Mouse (Mus musculus) embryonic facial prominence, embryonic 12.5 days (tissue): Measurements from ENCODE around the gene Farp1. TPM values are rescaled to one million over a fixed set of nuclear protein-coding genes. Genes with fewer than 3 reads are reported as not detected.

Experiments
- ATAC-seq: fragments of 200-750 bp; cut with Nextera tagmentation; 2 replicates; pipeline ENCODE4 v1.8.0; 2017; ENCODE audit not compliant: insufficient number of reproducible peaks, insufficient read depth, low FRiP score, low TSS enrichment
- H3K27ac ChIP-seq: fragments of 300-500 bp; sonication (generic); 2 replicates; pipeline ENCODE4 v1.5.1; 2016; ENCODE audit warnings: mild to moderate bottlenecking
- H3K27me3 ChIP-seq: fragments of 300-500 bp; sonication (generic); 2 replicates; pipeline ENCODE4 v1.6.1; 2016; ENCODE audit warnings: mild to moderate bottlenecking, moderate library complexity
- H3K36me3 ChIP-seq: fragments of 300-500 bp; sonication (generic); 2 replicates; pipeline ENCODE4 v1.6.1; 2016; ENCODE audit warnings: mild to moderate bottlenecking
- H3K4me1 ChIP-seq: fragments of 300-500 bp; sonication (generic); 2 replicates; pipeline ENCODE4 v1.6.1; 2016
- H3K4me2 ChIP-seq: fragments of 300-500 bp; sonication (generic); replicated peaks from 2 replicates; pipeline ENCODE4 v1.6.1; 2016; ENCODE audit warnings: mild to moderate bottlenecking, moderate library complexity
- H3K4me3 ChIP-seq: fragments of 300-500 bp; sonication (generic); 2 replicates; pipeline ENCODE4 v1.5.1; 2016; ENCODE audit warnings: mild to moderate bottlenecking
- H3K9ac ChIP-seq: fragments of 300-500 bp; sonication (generic); 2 replicates; pipeline ENCODE4 v1.6.1; 2016; ENCODE audit warnings: mild to moderate bottlenecking, moderate library complexity
- H3K9me3 ChIP-seq: fragments of 300-500 bp; sonication (generic); 2 replicates; pipeline ENCODE4 v1.6.1; 2016; ENCODE audit warnings: mild to moderate bottlenecking, moderate library complexity
- WGBS: fragments of 180-500 bp; shearing (Covaris S2); methylation state at CpG from one replicate; pipeline ENCODE4 v1.1.7; 2016; 5-methylcytosine and 5-hydroxymethylcytosine counted together
- polyA plus RNA-seq: library from polyadenylated mRNA; unstranded; fragments of >200 nt; fragmentation: Nextera tagmentation; extraction: Ambion mirVana; gene quantifications from 2 replicates; pipeline ENCODE4 v1.2.1, GENCODE M21; 2016

The Farp1 gene
- polyA plus RNA-seq, 1 experiment from 2014 or later = 55.9 TPM

DNA sequence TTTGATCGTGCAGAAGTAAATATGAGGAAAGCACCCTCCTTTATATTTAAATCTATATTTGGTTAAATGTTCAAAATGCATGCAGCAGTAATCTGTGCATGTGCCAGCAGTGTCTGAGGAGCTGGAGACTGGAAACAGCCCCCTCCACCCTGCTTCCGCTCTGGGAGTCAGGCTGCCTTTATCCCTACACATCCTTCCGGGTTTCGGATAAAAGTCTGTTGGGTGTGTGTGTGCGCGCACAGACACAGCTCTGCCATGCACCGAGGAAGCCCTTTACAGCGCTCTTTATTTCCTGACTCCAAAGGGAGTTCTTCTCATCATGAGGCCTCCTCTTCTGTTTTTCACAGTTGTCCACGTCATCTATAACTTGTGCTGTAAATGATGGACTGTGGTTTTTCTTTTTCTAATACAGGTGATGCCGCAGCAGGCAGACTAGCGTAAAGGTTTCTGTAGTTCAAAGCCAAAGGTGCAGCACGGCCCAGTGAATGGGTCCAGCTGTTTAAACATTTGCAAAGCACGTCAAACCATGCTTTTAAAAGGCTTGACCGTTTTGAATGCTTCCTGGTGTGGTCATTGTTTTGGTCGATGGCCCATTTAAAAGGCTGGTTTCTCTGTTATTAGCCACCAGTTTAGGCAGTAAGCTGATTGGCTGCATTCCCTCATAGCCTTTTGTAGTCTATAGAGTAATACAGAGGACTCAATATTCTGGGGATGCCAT is 172.6 kb downstream of the Farp1 start:
- Histone ChIP-seq H3K36me3 (peaks cover 28% of the 10 kb centered on the region), H3K9ac (no peak overlapping the region), H3K4me2 (no peak overlapping the region), H3K27me3 (no peaks in the 10 kb centered on the region), H3K4me3 (no peak overlapping the region), H3K9me3 (no peaks in the 10 kb centered on the region), H3K4me1 (peaks cover 17% of the 10 kb centered on the region; the same call in 1 of the 2 replicates), H3K27ac (no peak overlapping the region)
- no peak for ATAC-seq
- WGBS = 73% methylated on average over 15 of the region's 15 CpGs

DNA sequence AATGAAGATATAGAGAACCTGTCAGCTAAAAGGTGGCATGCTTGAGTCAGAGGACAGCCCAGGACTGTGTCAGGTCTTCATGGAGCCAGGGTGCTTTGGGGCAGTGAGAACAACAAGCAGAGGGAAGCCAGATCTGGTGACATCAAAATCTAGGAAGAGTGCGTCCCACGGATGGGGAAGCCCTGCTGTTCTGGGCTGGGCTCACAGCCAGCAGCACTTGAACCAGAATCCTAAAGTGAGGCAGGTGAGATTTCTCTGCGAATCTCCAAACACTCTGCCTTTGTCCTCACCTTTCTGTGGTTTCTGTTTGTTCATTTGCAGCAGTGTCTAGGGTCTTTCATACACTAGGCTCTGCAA is 173.1 kb downstream of the Farp1 start:
- ATAC-seq = no peak
- H3K4me3 ChIP-seq = no peak overlapping the region
- H3K9ac ChIP-seq = no peak overlapping the region
- WGBS = 81% methylated on average over 3 of the region's 3 CpGs
- 0 out of 2 replicates have a peak overlapping the region, but pooled peaks have one; percentile 36 for H3K27ac ChIP-seq
- no peaks in the 10 kb centered on the region for H3K9me3 ChIP-seq
- H3K4me2 ChIP-seq = no peak overlapping the region
- peaks cover 13% of the 10 kb centered on the region; the same call in 1 of the 2 replicates for H3K4me1 ChIP-seq
- no peaks in the 10 kb centered on the region for H3K27me3 ChIP-seq
- peaks cover 29% of the 10 kb centered on the region for H3K36me3 ChIP-seq

DNA sequence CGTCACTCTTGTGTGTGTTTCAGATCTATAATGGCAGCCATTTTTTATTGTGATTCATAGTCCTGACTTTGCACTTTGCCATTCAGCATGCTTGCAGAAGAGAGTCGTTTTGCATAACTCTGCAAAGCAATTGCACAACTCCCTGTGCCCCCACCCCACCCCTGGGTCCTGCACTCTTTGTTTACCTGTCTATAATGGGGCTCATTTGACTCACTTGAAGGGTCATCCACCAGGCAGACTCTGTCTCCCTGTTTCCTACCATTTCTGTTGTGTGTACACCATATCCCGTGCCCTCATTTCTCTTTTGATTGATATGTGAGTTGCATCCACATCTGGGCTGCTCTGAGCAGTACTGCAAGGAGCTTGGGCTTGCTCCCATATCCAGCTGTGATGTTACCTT is 175.3 kb downstream of the Farp1 start:
- H3K36me3 ChIP-seq = peaks cover 29% of the 10 kb centered on the region
- no peak overlapping the region for H3K9ac ChIP-seq
- H3K27me3 ChIP-seq = no peaks in the 10 kb centered on the region
- H3K9me3 ChIP-seq = no peaks in the 10 kb centered on the region
- peaks cover 11% of the 10 kb centered on the region; the same call in 1 of the 2 replicates for H3K4me1 ChIP-seq
- H3K27ac ChIP-seq = no peak overlapping the region
- no peak overlapping the region for H3K4me3 ChIP-seq
- no peak for ATAC-seq
- H3K4me2 ChIP-seq = no peak overlapping the region
- WGBS = 87% methylated on average over 3 of the region's 3 CpGs

DNA sequence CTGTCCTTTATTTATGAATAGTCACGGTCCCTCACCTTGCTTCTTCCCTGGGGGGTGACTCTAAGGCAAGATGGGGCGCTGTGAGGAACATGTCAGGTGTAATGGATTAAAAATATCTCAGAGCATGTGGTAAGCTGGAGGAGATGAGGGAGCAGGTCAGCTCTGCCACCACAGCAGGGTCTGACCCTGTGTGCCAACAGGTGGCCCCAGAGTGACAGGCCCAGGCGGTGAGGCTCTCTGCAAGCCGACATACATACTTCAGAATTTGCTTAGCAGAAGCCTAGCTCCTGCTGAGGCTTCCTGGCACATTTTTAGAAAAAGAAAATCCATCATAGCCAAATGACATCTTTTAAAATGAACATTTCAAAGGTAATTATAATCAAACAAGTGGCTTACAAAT is 178.7 kb downstream of the Farp1 start:
- Histone ChIP-seq H3K4me1 (0 out of 2 replicates have a peak, but pooled peaks cover 13% of the 10 kb centered on the region), H3K27me3 (no peaks in the 10 kb centered on the region), H3K36me3 (peaks cover 23% of the 10 kb centered on the region), H3K4me3 (no peak overlapping the region), H3K4me2 (no peak overlapping the region), H3K9me3 (no peaks in the 10 kb centered on the region), H3K27ac (no peak overlapping the region), H3K9ac (no peak overlapping the region)
- 74% methylated on average over 4 of the region's 4 CpGs for WGBS
- ATAC-seq = no peak

GRCm38 (mm10) chr14:121214636-121215257 is 179.7 kb downstream of the Farp1 start:
- H3K4me1 ChIP-seq = 0 out of 2 replicates have a peak, but pooled peaks cover 13% of the 10 kb centered on the region
- H3K27ac ChIP-seq = no peak overlapping the region
- H3K27me3 ChIP-seq = no peaks in the 10 kb centered on the region
- ATAC-seq = no peak
- H3K9me3 ChIP-seq = no peaks in the 10 kb centered on the region
- no peak overlapping the region for H3K9ac ChIP-seq
- peaks cover 17% of the 10 kb centered on the region for H3K36me3 ChIP-seq
- H3K4me2 ChIP-seq = no peak overlapping the region
- WGBS = 86% methylated on average over 11 of the region's 11 CpGs
- H3K4me3 ChIP-seq = no peak overlapping the region

DNA sequence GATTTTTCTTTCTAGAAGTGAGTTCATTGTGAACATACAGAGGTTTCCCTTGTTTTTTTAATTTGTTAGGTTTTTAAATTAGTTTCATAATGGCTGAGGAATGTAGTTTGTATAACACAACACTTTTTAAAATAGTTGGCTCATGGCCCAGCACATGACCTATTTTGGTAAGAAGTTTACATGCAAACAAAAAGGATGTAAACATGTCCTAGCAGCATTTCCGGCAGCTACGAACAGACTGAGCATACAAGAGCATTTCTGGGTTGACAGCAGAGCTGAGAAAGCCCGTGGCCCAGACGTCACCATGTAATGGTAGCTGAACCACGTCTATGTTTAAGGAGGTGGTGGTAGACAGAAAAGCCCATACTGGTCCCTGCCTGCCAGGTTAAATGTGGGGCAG is 180.8 kb downstream of the Farp1 start:
- no peak for ATAC-seq
- WGBS = 65% methylated on average over 5 of the region's 5 CpGs
- Histone ChIP-seq H3K36me3 (peaks cover 15% of the 10 kb centered on the region), H3K9me3 (no peaks in the 10 kb centered on the region), H3K27me3 (no peaks in the 10 kb centered on the region), H3K4me1 (0 out of 2 replicates have a peak, but pooled peaks cover 13% of the 10 kb centered on the region), H3K4me2 (no peak overlapping the region), H3K27ac (no peak overlapping the region), H3K4me3 (no peak overlapping the region), H3K9ac (no peak overlapping the region)

DNA sequence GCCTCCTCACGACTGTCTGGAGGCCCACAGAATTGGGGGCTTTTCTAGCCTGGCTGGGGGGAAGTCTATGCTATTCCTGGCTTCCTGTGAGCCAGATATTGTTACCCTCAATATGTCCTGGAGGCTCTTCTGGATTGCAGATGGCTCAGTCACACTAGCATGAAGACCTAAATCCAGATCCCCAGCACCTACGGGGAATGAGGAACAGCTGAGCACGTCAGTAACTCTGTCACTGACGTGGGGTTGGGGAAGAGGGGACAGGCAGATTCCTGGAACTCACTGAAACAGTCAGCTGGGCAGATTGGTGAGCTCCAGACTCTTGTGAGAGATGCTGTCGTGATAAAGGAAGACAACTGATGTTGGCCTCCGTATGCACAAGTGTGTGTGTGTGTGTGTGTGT is 181.7 kb downstream of the Farp1 start:
- ATAC-seq = no peak
- 55% methylated on average over 6 of the region's 6 CpGs for WGBS
- Histone ChIP-seq H3K27ac (0 out of 2 replicates have a peak overlapping the region, but pooled peaks have one; percentile 25), H3K9ac (no peak overlapping the region), H3K9me3 (no peaks in the 10 kb centered on the region), H3K4me2 (no peak overlapping the region), H3K4me3 (no peak overlapping the region), H3K36me3 (peaks cover 23% of the 10 kb centered on the region), H3K27me3 (no peaks in the 10 kb centered on the region), H3K4me1 (0 out of 2 replicates have a peak, but pooled peaks cover 13% of the 10 kb centered on the region)

GRCm38 (mm10) chr14:121218620-121219019 is 183.6 kb downstream of the Farp1 start:
- no peak overlapping the region for H3K9ac ChIP-seq
- 79% methylated on average over 7 of the region's 7 CpGs for WGBS
- no peak for ATAC-seq

DNA sequence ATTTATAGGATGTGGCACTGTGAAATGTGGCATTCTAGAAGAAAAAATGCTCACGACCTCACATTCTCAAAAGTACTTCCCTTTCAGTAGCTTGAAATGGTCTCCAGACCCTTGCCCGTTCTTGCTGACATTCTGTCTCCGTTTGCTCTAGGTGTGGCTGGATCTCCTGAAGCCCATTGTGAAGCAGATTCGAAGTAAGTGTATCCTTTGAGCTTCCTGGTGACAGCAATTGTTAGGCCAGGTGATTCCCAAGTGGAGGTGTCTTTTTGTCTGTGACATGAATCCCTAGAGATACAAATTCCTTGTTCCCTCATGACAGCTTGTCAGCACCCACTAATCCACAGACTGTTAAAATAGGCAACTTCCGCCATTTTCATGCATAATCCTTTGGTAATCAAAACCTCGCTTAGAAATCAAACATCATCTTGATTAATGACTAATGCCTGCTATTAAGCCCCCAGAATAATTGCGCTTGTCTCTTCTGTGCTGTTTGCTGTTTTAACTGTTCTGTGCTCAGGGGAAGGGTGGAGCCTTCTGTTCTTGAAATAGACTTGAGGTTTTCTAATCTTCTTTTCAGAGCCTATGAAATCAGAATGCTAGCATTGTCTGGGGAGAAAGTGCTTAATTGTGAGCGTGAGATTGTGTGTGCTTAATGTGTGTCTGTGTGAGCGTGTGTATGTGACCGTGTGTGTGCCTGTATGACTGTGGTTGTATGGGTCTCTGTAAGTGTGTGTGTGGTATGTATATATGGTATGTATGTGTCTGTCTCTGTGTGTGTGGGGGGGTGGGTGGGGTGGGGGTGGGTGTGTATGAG is 184.4 kb downstream of the Farp1 start:
- Histone ChIP-seq H3K27ac (0 out of 2 replicates have a peak overlapping the region, but pooled peaks have one; percentile 17), H3K4me3 (no peak overlapping the region), H3K4me1 (0 out of 2 replicates have a peak, but pooled peaks cover 13% of the 10 kb centered on the region), H3K27me3 (no peaks in the 10 kb centered on the region), H3K9ac (no peak overlapping the region), H3K4me2 (no peak overlapping the region), H3K36me3 (peaks cover 33% of the 10 kb centered on the region), H3K9me3 (no peaks in the 10 kb centered on the region)
- no peak for ATAC-seq
- 80% methylated on average over 10 of the region's 10 CpGs for WGBS

More at GRCm38 (mm10) chr14:121218620-121219019, 183.6 kb downstream of the Farp1 start:
- Histone ChIP-seq H3K27me3 (no peaks in the 10 kb centered on the region), H3K4me3 (no peak overlapping the region), H3K36me3 (peaks cover 29% of the 10 kb centered on the region), H3K27ac (no peak overlapping the region), H3K4me2 (no peak overlapping the region), H3K9me3 (no peaks in the 10 kb centered on the region), H3K4me1 (0 out of 2 replicates have a peak, but pooled peaks cover 13% of the 10 kb centered on the region)

- no peaks in the 10 kb centered on the region for H3K27me3 ChIP-seq
- no peak for ATAC-seq
- 100% methylated on average over 1 of the region's 1 CpGs for WGBS
Observed at GRCm38 (mm10) chr14:121220040-121220322, 185.0 kb downstream of the Farp1 start.

DNA sequence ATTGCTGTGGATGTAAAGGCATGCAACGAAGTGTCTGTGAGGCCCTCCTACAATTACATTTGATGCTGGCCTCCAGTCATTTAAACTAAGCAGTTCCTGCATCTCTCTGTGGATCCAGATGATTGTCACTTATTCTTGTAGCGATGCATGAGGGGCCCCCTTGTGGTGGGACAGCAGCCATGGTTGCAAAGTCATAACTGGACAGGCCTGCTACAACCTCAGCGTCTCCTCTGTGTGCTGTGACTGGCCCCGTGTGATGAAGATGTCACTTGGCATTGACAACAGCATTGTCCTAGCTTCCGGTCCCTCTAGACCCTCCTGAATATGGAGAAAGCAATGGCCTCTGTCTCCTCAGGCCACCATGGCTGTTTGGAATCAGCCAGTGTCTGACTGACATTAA is 185.7 kb downstream of the Farp1 start:
- Histone ChIP-seq H3K9ac (no peak overlapping the region), H3K27ac (no peak overlapping the region), H3K36me3 (peaks cover 39% of the 10 kb centered on the region), H3K9me3 (no peaks in the 10 kb centered on the region), H3K4me1 (peaks cover 14% of the 10 kb centered on the region), H3K4me3 (no peak overlapping the region), H3K27me3 (no peaks in the 10 kb centered on the region), H3K4me2 (no peak overlapping the region)
- ATAC-seq = no peak
- WGBS = 84% methylated on average over 5 of the region's 5 CpGs

More at GRCm38 (mm10) chr14:121220040-121220322, 185.0 kb downstream of the Farp1 start:
- H3K4me1 ChIP-seq = 0 out of 2 replicates have a peak, but pooled peaks cover 11% of the 10 kb centered on the region
- H3K36me3 ChIP-seq = peaks cover 37% of the 10 kb centered on the region
- no peak overlapping the region for H3K9ac ChIP-seq
- no peak overlapping the region for H3K4me2 ChIP-seq
- no peak overlapping the region for H3K4me3 ChIP-seq
- H3K9me3 ChIP-seq = no peaks in the 10 kb centered on the region
- 0 out of 2 replicates have a peak overlapping the region, but pooled peaks have one; percentile 17 for H3K27ac ChIP-seq
